Mouse (Mus musculus): ENCODE measurements around the gene Nr4a1. TPM values are rescaled to one million over a fixed set of nuclear protein-coding genes. Genes with fewer than 3 reads are reported as not detected.

Nr4a1 gene
- polyA plus RNA-seq, 1 experiment from 2014 or later: 7.1 TPM

DNA sequence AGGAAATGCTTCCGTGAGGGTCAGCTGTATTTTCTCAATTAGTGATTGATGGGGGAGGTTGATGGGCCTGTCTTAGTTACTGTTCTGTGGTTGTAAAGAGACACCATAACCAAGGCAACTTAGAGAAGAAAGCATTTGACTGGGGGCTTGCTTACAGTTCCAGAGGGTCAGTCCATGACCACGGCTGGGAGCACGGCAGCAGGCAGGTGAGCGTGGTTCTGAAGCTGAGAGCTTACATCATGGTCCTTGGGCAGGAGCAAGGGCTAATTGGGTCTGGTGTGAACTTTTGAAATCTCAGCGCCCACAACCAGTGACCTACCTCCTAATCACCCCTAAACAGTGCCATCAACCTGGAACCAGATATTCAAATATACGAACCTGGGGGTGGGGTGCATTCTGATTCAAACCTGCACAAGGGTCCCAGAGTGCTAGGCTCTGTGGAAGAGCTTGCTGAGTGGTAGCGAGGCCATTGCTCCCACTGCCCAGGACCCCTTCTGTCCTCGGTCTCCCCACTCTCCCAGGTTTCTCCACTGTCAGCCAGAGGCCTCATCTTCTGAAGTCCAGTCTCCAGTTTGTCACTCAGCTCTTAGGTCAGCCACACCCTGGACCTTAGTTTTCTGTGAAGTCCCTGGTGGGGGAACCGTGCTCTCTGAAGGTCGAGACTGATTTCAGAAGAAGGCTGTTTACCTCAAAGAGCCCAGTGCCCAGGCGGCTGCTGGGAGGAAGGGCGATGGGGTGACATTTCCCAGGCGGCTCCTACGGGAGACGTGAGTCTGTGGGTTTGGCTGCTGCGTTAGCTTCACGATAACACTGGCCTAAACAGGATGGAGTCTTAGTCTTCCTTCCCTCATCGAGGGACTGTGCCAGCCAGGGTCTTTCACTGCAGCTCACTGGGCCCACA, 63.1 kb downstream of the Nr4a1 start:
- WGBS: 68% methylated on average over 18 of the region's 18 CpGs

DNA sequence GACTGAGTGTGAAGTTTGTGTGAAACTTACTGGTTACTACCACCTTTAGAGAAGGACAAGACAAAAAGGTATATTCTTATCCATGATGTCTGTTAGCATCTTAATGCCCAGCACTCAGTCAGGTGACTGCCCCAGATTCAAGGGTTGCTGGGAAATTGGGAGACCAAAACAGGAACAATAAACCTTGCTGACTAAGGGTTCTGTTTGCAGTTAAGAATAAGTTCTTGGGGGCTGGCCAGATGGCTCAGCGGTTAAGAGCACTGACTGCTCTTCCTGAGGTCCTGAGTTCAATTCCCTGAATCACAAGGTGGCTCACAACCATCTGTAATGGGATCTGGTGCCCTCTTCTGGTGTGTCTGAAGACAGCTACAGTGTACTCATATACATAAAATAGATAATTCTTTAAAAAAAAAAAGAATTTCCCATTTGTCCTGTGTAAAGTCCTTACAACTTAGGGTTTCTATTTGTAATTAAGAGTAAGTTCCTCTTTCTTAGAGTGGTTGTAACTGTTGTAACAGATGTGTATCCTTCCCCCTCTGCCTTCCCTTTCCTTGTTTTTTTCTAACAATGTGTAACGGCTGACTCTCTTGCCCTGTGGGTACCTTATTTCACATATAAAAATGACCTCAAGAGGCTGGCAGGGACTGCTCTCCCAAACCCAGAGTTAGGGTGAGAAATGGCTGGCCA, 63.9 kb downstream of the Nr4a1 start:
- 77% methylated on average over 2 of the region's 2 CpGs for WGBS
- peaks cover 47% of the 10 kb centered on the region for H3K4me1 ChIP-seq
- H3K27me3 ChIP-seq (ENCODE audit: low read depth, poor library complexity, severe bottlenecking): no peaks in the 10 kb centered on the region; the same call in 1 of the 2 replicates
- H3K36me3 ChIP-seq: no peaks in the 10 kb centered on the region
- DNase-seq (ENCODE audit: low spot score): no peak
- no peaks in the 10 kb centered on the region for H3K9me3 ChIP-seq (replicated peaks)
- H3K4me3 ChIP-seq: no peak overlapping the region
- H3K27ac ChIP-seq: no peak overlapping the region

More for the DNA sequence above, 63.1 kb downstream of the Nr4a1 start:
- Histone ChIP-seq H3K9me3 (replicated peaks) (no peaks in the 10 kb centered on the region), H3K27me3 (ENCODE audit: low read depth, poor library complexity, severe bottlenecking) (no peaks in the 10 kb centered on the region), H3K4me1 (peaks cover 47% of the 10 kb centered on the region), H3K27ac (peak overlapping the region; percentile 61; the same call in 1 of the 2 replicates), H3K36me3 (no peaks in the 10 kb centered on the region), H3K4me3 (no peak overlapping the region)
- DNase-seq (ENCODE audit: low spot score): no peak

DNA sequence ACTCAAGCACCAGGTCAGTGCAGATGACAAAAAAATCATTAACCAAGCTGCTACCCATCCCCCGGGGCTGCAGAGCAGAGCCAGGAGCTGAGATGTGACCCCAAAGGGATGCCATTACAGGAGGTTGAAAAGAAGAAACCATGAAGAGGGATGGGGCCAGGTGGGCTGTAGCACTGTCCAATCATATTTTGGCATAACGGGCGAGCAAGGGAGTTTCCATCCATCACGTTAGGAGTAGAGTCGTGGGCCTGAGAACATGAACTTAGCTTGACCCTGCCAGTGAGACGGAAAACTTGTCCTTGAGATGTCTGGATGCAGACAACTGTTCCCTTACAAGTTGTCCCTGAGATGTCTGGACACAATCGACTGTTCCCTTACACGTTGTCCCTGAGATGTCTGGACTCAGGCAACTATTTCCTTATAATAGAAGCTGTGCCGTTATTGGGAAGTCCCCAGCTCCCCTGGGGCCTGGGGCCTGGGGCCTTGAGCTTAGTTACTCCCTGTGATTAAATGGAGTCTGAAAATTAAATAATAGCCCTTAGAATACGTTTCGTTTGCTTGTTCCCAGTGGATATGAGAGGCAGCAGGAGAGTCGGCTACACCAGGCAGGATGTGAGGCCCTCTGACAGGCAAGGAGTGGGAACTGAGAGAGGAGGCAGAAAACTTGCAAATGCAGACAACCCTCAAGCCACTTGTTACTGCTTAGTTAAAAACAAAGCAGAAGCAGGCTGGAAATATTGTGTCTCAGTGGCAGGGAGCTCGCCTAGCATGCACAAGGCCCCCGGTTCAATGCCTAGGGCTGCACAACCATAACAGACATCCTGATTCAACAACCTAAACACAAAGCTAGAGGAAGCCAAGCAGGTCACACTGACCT, 65.1 kb downstream of the Nr4a1 start:
- Histone ChIP-seq H3K4me3 (no peak overlapping the region), H3K9me3 (replicated peaks) (no peaks in the 10 kb centered on the region), H3K27ac (peak overlapping the region; percentile 30; the same call in 1 of the 2 replicates), H3K4me1 (peaks cover 47% of the 10 kb centered on the region), H3K27me3 (ENCODE audit: low read depth, poor library complexity, severe bottlenecking) (no peaks in the 10 kb centered on the region; the same call in 1 of the 2 replicates), H3K36me3 (no peaks in the 10 kb centered on the region)
- no peak for DNase-seq (ENCODE audit: low spot score)
- WGBS: 72% methylated on average over 14 of the region's 14 CpGs

DNA sequence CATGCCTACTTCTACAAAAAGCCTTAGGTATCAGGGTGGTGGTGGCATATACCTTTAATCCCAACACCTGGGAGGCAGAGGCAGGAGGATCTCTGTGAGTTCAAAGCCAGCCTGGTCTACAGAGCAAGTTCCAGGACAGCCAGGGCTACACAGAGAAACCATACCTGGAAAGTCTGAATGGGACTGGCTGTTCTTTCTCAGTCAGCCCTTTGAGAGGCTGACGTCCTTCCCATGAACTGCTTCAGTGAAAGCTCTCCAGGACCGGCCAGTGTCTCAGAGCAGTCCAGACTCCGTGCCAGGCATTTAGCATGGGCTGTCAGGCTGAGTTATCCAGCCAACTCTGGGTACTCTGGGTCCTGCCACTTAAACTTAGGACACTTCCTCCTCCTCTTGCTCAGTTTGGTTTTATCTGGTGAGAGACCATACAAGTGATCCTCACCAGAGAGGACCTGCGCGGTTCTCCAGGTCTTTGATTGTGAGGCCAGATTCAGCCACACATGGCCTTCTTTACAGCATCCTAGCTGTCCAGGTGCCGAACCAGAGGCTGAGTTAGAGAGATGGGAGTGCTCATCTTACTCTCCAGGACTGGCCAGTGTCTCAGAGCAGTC, 66.0 kb downstream of the Nr4a1 start:
- DNase-seq (ENCODE audit: low spot score): no peak
- H3K27me3 ChIP-seq (ENCODE audit: low read depth, poor library complexity, severe bottlenecking): no peaks in the 10 kb centered on the region; the same call in 1 of the 2 replicates
- no peak overlapping the region for H3K27ac ChIP-seq
- no peak overlapping the region for H3K4me3 ChIP-seq
- H3K4me1 ChIP-seq: peaks cover 47% of the 10 kb centered on the region
- no peaks in the 10 kb centered on the region for H3K36me3 ChIP-seq
- 91% methylated on average over 6 of the region's 6 CpGs for WGBS
- no peaks in the 10 kb centered on the region for H3K9me3 ChIP-seq (replicated peaks)

DNA sequence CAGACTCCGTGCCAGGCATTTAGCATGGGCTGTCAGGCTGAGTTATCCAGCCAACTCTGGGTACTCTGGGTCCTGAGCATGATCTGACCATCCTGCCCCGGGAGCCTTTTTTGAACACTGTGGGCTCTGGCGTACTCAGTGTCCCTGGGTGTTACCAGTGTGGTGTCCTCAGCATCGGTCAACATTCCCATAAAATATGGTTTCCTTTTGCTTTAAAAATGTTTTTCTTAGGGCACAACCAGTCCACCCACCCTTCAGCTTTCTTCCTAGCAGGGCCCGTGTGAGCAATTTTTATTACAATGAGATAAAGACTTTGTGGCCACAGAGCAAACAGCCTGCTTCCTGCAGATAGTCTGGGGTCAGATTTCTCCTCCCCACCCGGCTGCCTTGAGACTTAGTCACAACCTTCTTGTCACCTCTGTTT, 66.6 kb downstream of the Nr4a1 start:
- Histone ChIP-seq H3K4me1 (peaks cover 44% of the 10 kb centered on the region), H3K9me3 (replicated peaks) (no peaks in the 10 kb centered on the region), H3K27me3 (ENCODE audit: low read depth, poor library complexity, severe bottlenecking) (no peaks in the 10 kb centered on the region; the same call in 1 of the 2 replicates), H3K36me3 (no peaks in the 10 kb centered on the region), H3K27ac (no peak overlapping the region), H3K4me3 (no peak overlapping the region)
- 58% methylated on average over 6 of the region's 6 CpGs for WGBS
- no peak for DNase-seq (ENCODE audit: low spot score)

DNA sequence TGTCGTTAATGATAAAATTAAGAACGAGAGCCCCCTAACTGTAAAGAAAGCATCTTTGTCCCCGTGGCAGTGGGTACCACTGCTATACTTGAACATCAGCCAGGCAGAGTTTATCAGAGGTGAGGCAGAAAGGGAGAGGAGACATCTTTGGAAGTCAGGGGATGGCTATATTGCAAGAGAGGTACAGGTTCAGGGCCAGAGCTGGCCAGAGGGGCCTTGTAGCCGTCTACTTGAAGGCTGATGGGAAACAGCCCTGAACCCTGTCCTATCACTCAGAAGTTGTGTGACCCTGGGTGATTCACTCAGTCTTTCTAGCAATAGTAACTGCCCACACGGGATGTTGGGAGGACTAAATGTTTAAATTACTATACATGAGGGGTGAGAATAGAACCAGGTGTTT, 67.1 kb downstream of the Nr4a1 start:
- H3K27ac ChIP-seq: no peak overlapping the region
- 68% methylated on average over 5 of the region's 5 CpGs for WGBS
- H3K36me3 ChIP-seq: no peaks in the 10 kb centered on the region
- no peaks in the 10 kb centered on the region for H3K9me3 ChIP-seq (replicated peaks)
- H3K4me1 ChIP-seq: peaks cover 39% of the 10 kb centered on the region
- no peak overlapping the region for H3K4me3 ChIP-seq
- H3K27me3 ChIP-seq (ENCODE audit: low read depth, poor library complexity, severe bottlenecking): no peaks in the 10 kb centered on the region; the same call in 1 of the 2 replicates
- DNase-seq (ENCODE audit: low spot score): no peak

DNA sequence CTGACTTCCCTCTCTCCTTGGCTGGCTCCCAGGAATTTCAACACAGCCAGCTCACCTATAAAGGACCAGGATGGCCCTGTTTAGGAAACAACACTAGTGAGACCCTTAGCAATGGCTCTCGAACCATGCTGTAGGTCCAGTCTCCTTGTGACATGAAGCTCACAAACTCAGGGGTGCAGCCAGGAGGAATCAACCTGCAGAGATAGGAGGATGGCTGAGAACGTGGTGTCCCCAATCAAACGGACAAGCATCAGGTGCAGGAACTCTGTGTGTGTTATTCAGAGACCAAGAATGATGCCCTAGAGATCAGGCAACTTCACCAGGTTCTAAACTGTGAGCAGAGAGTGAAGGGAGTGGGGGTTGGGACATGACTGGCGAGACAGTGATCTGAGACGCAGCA, 68.0 kb downstream of the Nr4a1 start:
- Histone ChIP-seq H3K36me3 (no peaks in the 10 kb centered on the region), H3K9me3 (replicated peaks) (no peaks in the 10 kb centered on the region), H3K4me1 (peaks cover 30% of the 10 kb centered on the region), H3K27ac (no peak overlapping the region), H3K27me3 (ENCODE audit: low read depth, poor library complexity, severe bottlenecking) (no peaks in the 10 kb centered on the region; the same call in 1 of the 2 replicates), H3K4me3 (no peak overlapping the region)
- 81% methylated on average over 5 of the region's 5 CpGs for WGBS
- no peak for DNase-seq (ENCODE audit: low spot score)

DNA sequence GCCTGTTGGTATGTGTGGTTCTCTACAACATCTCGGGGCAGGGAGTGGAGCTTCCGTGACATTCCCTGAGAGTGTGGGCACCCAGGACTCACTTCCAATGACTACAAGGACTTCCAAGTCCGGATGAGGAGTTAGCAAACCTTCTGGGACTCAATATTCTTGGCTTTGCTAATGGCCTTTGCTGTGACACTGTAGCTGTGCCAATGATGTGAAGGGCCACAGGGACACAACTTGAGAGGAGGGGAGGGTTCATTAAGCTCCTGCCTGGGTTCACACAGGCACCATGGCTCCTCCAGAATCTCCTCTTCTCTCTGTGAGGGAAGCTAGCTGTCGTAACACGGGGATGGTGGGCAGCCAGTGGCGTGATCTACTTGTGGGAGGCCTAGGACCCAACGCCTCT, 68.6 kb downstream of the Nr4a1 start:
- 89% methylated on average over 7 of the region's 7 CpGs for WGBS
- Histone ChIP-seq H3K36me3 (no peaks in the 10 kb centered on the region), H3K27ac (no peak overlapping the region), H3K9me3 (replicated peaks) (no peaks in the 10 kb centered on the region), H3K27me3 (ENCODE audit: low read depth, poor library complexity, severe bottlenecking) (no peaks in the 10 kb centered on the region; the same call in 1 of the 2 replicates), H3K4me1 (peaks cover 28% of the 10 kb centered on the region), H3K4me3 (no peak overlapping the region)
- no peak for DNase-seq (ENCODE audit: low spot score)

DNA sequence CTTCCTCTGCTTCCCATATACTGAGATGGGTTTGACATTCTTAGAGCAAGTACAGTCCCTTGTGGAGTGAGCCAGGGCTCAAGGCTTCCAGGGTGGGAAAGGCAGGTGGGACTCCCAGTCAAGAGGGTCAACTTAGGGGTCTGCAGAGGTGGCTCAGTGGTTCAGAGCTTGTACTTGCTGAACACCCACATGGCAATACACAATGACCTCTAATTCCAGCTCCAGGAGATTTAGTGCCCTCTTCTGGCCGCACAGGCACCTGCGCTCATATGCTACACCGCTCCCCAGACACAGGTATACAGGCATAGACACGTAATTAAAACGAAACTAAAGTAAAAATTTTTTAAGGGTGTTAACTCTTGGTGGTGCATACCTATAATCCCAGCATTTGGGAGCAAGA, 69.4 kb downstream of the Nr4a1 start:
- Histone ChIP-seq H3K4me1 (peaks cover 28% of the 10 kb centered on the region), H3K9me3 (replicated peaks) (no peaks in the 10 kb centered on the region), H3K27me3 (ENCODE audit: low read depth, poor library complexity, severe bottlenecking) (no peaks in the 10 kb centered on the region; the same call in 1 of the 2 replicates), H3K27ac (no peak overlapping the region), H3K36me3 (no peaks in the 10 kb centered on the region), H3K4me3 (no peak overlapping the region)
- WGBS: 96% methylated on average over 5 of the region's 5 CpGs
- DNase-seq (ENCODE audit: low spot score): no peak

Other genes with a start within 250 kb of the Nr4a1 start
- gene Gm47841, start 206.9 kb upstream of the Nr4a1 start, polyA plus RNA-seq (2016; fragmentation: Nextera tagmentation; extraction: Ambion mirVana): not detected in 2 replicates
- 0.98 and 1.9 TPM in 2 replicates for gene Fignl2, start 175.7 kb upstream of the Nr4a1 start, polyA plus RNA-seq (2016; fragmentation: Nextera tagmentation; extraction: Ambion mirVana)
- not detected in 2 replicates for gene Ankrd33, start 138.5 kb upstream of the Nr4a1 start, polyA plus RNA-seq (2016; fragmentation: Nextera tagmentation; extraction: Ambion mirVana)
- 7.2 and 8.3 TPM in 2 replicates for gene Acvrl1, start 125.7 kb upstream of the Nr4a1 start, polyA plus RNA-seq (2016; fragmentation: Nextera tagmentation; extraction: Ambion mirVana)
- gene Acvr1b, start 80.2 kb upstream of the Nr4a1 start, polyA plus RNA-seq (2016; fragmentation: Nextera tagmentation; extraction: Ambion mirVana): 5.0 and 5.7 TPM in 2 replicates
- gene Grasp, start 30.1 kb upstream of the Nr4a1 start, polyA plus RNA-seq (2016; fragmentation: Nextera tagmentation; extraction: Ambion mirVana): 5.4 and 6.9 TPM in 2 replicates
- gene Atg101, start 30.0 kb downstream of the Nr4a1 start, polyA plus RNA-seq (2016; fragmentation: Nextera tagmentation; extraction: Ambion mirVana): 92.3 and 97.5 TPM in 2 replicates
- 1.8 and 4.1 TPM in 2 replicates for gene 6030408B16Rik, start 38.9 kb downstream of the Nr4a1 start, polyA plus RNA-seq (2016; fragmentation: Nextera tagmentation; extraction: Ambion mirVana)
- 0.09 and 0.23 TPM in 2 replicates for gene Krt80, start 115.9 kb downstream of the Nr4a1 start, polyA plus RNA-seq (2016; fragmentation: Nextera tagmentation; extraction: Ambion mirVana)
- gene Krt7, start 156.8 kb downstream of the Nr4a1 start, polyA plus RNA-seq (2016; fragmentation: Nextera tagmentation; extraction: Ambion mirVana): 14.2 and 16.9 TPM in 2 replicates
- not detected in 2 replicates for gene Krt87, start 184.5 kb downstream of the Nr4a1 start, polyA plus RNA-seq (2016; fragmentation: Nextera tagmentation; extraction: Ambion mirVana)
- not detected in 2 replicates for gene Krt88, start 193.5 kb downstream of the Nr4a1 start, polyA plus RNA-seq (2016; fragmentation: Nextera tagmentation; extraction: Ambion mirVana)
- gene Krt81, start 209.5 kb downstream of the Nr4a1 start, polyA plus RNA-seq (2016; fragmentation: Nextera tagmentation; extraction: Ambion mirVana): not detected in 2 replicates
- not detected in 2 replicates for gene Krt86, start 219.2 kb downstream of the Nr4a1 start, polyA plus RNA-seq (2016; fragmentation: Nextera tagmentation; extraction: Ambion mirVana)
- gene Krt83, start 237.2 kb downstream of the Nr4a1 start, polyA plus RNA-seq (2016; fragmentation: Nextera tagmentation; extraction: Ambion mirVana): not detected in 2 replicates